Mouse (Mus musculus): ENCODE data around the gene Reg3b. TPM values are rescaled to one million over a fixed set of nuclear protein-coding genes. Genes with fewer than 3 reads are reported as not detected.
"Not testable (repeated sequence)": the region's sequence is repeated elsewhere in the genome, so short reads cannot be mapped to it uniquely, and the experiment has no call there.

Gene Reg3b
- polyA plus RNA-seq, 1 experiment, result not detected

GRCm38 (mm10) chr6:78361971-78362563 is 8.4 kb upstream of the Reg3b start:
- Histone ChIP-seq H3K79me3 (ENCODE audit: low read depth) (no peaks in the 10 kb centered on the region), H3K36me3 (ENCODE audit: control insufficient read depth, insufficient read depth) (no peaks in the 10 kb centered on the region), H3ac (ENCODE audit: control insufficient read depth, insufficient read length, low read depth) (no peak overlapping the region), H3K4me3 (ENCODE audit: insufficient read depth, poor library complexity, severe bottlenecking) (no peak overlapping the region), H3K27me3 (ENCODE audit: control insufficient read depth, insufficient read depth, insufficient read length) (no peaks in the 10 kb centered on the region), H3K79me2 (ENCODE audit: control insufficient read depth, insufficient read depth) (no peaks in the 10 kb centered on the region)
- TF ChIP-seq MYOG (IDR thresholded peaks at IDR 0.05; ENCODE audit: control insufficient read depth, extremely low read depth, insufficient read length), result no peak
- TF ChIP-seq CTCF (IDR thresholded peaks at IDR 0.05; ENCODE audit: control insufficient read depth, insufficient read depth, insufficient read length), result no peak
- TF ChIP-seq MAX (IDR thresholded peaks at IDR 0.05), result no peak
- TF ChIP-seq USF1 (IDR thresholded peaks at IDR 0.05; ENCODE audit: low read depth), result no peak
- TF ChIP-seq FOSL1 (IDR thresholded peaks at IDR 0.05; ENCODE audit: insufficient read depth, low read length, poor library complexity, severe bottlenecking), result no peak
- TF ChIP-seq CEBPB (IDR thresholded peaks at IDR 0.05; ENCODE audit: low read depth), result no peak
- TF ChIP-seq MYOD1 (IDR thresholded peaks at IDR 0.05; ENCODE audit: control insufficient read depth, insufficient read length, low read depth), result no peak

GRCm38 (mm10) chr6:78378765-78379164 is 8.3 kb downstream of the Reg3b start, which contains the start of gene Reg3d:
TSS of gene Reg3d (minus strand) at chr6:78378865.
- no peaks in the 10 kb centered on the region for H3K27me3 ChIP-seq (ENCODE audit: control insufficient read depth, insufficient read depth, insufficient read length)
- no peaks in the 10 kb centered on the region for H3K36me3 ChIP-seq (ENCODE audit: control insufficient read depth, insufficient read depth)
- TF ChIP-seq CTCF (IDR thresholded peaks at IDR 0.05; ENCODE audit: control insufficient read depth, insufficient read depth, insufficient read length), result no peak
- H3K79me2 ChIP-seq (ENCODE audit: control insufficient read depth, insufficient read depth), result no peaks in the 10 kb centered on the region
- no peak within 1 kb of the TSS for H3ac ChIP-seq (ENCODE audit: control insufficient read depth, insufficient read length, low read depth)
- no peak within 1 kb of the TSS for H3K4me3 ChIP-seq (ENCODE audit: insufficient read depth, poor library complexity, severe bottlenecking)
- H3K79me3 ChIP-seq (ENCODE audit: low read depth), result no peaks in the 10 kb centered on the region

- Histone ChIP-seq H3K36me3 (ENCODE audit: control insufficient read depth, insufficient read depth) (no peaks in the 10 kb centered on the region), H3ac (ENCODE audit: control insufficient read depth, insufficient read length, low read depth) (no peak within 1 kb of the TSS), H3K79me3 (ENCODE audit: low read depth) (no peaks in the 10 kb centered on the region), H3K27me3 (ENCODE audit: control insufficient read depth, insufficient read depth, insufficient read length) (no peaks in the 10 kb centered on the region), H3K79me2 (ENCODE audit: control insufficient read depth, insufficient read depth) (no peaks in the 10 kb centered on the region), H3K4me3 (ENCODE audit: insufficient read depth, poor library complexity, severe bottlenecking) (no peak within 1 kb of the TSS)
- TF ChIP-seq MYOG (IDR thresholded peaks at IDR 0.05; ENCODE audit: control insufficient read depth, extremely low read depth, insufficient read length) (no peak), USF1 (IDR thresholded peaks at IDR 0.05; ENCODE audit: low read depth) (no peak), FOSL1 (IDR thresholded peaks at IDR 0.05; ENCODE audit: insufficient read depth, low read length, poor library complexity, severe bottlenecking) (no peak), CTCF (IDR thresholded peaks at IDR 0.05; ENCODE audit: control insufficient read depth, insufficient read depth, insufficient read length) (no peak), MAX (IDR thresholded peaks at IDR 0.05) (no peak), MYOD1 (IDR thresholded peaks at IDR 0.05; ENCODE audit: control insufficient read depth, insufficient read length, low read depth) (no peak), CEBPB (IDR thresholded peaks at IDR 0.05; ENCODE audit: low read depth) (no peak)
Measured at GRCm38 (mm10) chr6:78380409-78380808, 10.0 kb downstream of the Reg3b start, which contains the start of gene Reg3a. TSS of gene Reg3a (plus strand) at chr6:78380709.

- Histone ChIP-seq H3K79me2 (ENCODE audit: control insufficient read depth, insufficient read depth) (no peaks in the 10 kb centered on the region), H3ac (ENCODE audit: control insufficient read depth, insufficient read length, low read depth) (no peak overlapping the region), H3K36me3 (ENCODE audit: control insufficient read depth, insufficient read depth) (no peaks in the 10 kb centered on the region), H3K79me3 (ENCODE audit: low read depth) (no peaks in the 10 kb centered on the region), H3K27me3 (ENCODE audit: control insufficient read depth, insufficient read depth, insufficient read length) (no peaks in the 10 kb centered on the region), H3K4me3 (ENCODE audit: insufficient read depth, poor library complexity, severe bottlenecking) (no peak overlapping the region)
- TF ChIP-seq CEBPB (IDR thresholded peaks at IDR 0.05; ENCODE audit: low read depth) (no peak), MAX (IDR thresholded peaks at IDR 0.05) (no peak), MYOD1 (IDR thresholded peaks at IDR 0.05; ENCODE audit: control insufficient read depth, insufficient read length, low read depth) (no peak), MYOG (IDR thresholded peaks at IDR 0.05; ENCODE audit: control insufficient read depth, extremely low read depth, insufficient read length) (no peak), FOSL1 (IDR thresholded peaks at IDR 0.05; ENCODE audit: insufficient read depth, low read length, poor library complexity, severe bottlenecking) (no peak), CTCF (IDR thresholded peaks at IDR 0.05; ENCODE audit: control insufficient read depth, insufficient read depth, insufficient read length) (no peak), USF1 (IDR thresholded peaks at IDR 0.05; ENCODE audit: low read depth) (no peak)
Measured at GRCm38 (mm10) chr6:78385609-78386008, 15.2 kb downstream of the Reg3b start.

GRCm38 (mm10) chr6:78395323-78395722 is 24.9 kb downstream of the Reg3b start, which contains the start of gene Reg2:
TSS of gene Reg2 (plus strand) at chr6:78395623.
- H3K4me3 ChIP-seq (ENCODE audit: insufficient read depth, poor library complexity, severe bottlenecking); H3K36me3 ChIP-seq (ENCODE audit: control insufficient read depth, insufficient read depth); H3ac ChIP-seq (ENCODE audit: control insufficient read depth, insufficient read length, low read depth); H3K79me2 ChIP-seq (ENCODE audit: control insufficient read depth, insufficient read depth); H3K27me3 ChIP-seq (ENCODE audit: control insufficient read depth, insufficient read depth, insufficient read length); H3K79me3 ChIP-seq (ENCODE audit: low read depth): not testable (repeated sequence)

- not testable (repeated sequence) for H3K27me3 ChIP-seq (ENCODE audit: control insufficient read depth, insufficient read depth, insufficient read length); H3K79me3 ChIP-seq (ENCODE audit: low read depth); H3K36me3 ChIP-seq (ENCODE audit: control insufficient read depth, insufficient read depth); H3K4me3 ChIP-seq (ENCODE audit: insufficient read depth, poor library complexity, severe bottlenecking); H3ac ChIP-seq (ENCODE audit: control insufficient read depth, insufficient read length, low read depth); H3K79me2 ChIP-seq (ENCODE audit: control insufficient read depth, insufficient read depth)
Measured at GRCm38 (mm10) chr6:78422411-78422810, 52.0 kb downstream of the Reg3b start, which contains the start of gene Reg1. TSS of gene Reg1 (plus strand) at chr6:78422711.

Other genes starting within 250 kb of the Reg3b start
- not detected for gene Reg3d, start 8.2 kb downstream of the Reg3b start, polyA plus RNA-seq (2012; fragmentation: generic; extraction: Trizol)
- not detected for gene Reg3a, start 10.1 kb downstream of the Reg3b start, polyA plus RNA-seq (2012; fragmentation: generic; extraction: Trizol)
- not detected for gene Reg2, start 25.0 kb downstream of the Reg3b start, polyA plus RNA-seq (2012; fragmentation: generic; extraction: Trizol)
- not detected for gene Reg1, start 52.1 kb downstream of the Reg3b start, polyA plus RNA-seq (2012; fragmentation: generic; extraction: Trizol)
- not detected for gene Reg3g, start 98.2 kb downstream of the Reg3b start, polyA plus RNA-seq (2012; fragmentation: generic; extraction: Trizol)

Measured in C2C12 (cell line).